15 mouse cellular contexts compared by ENCODE assay signal in genomic region chr12:53621271-53621670, GRCm38 (mm10).
"Had no signal": no experiment of that assay in that cellular context is flagged by ENCODE, and none has a peak within 500 bp of the region (broad histone marks: within the 10 kb centered on the region; RNA-seq: fewer than 3 reads in every experiment).

No protein-coding gene starts in this region.

- H3K27ac ChIP-seq: limb, embryonic 15.5 days; liver, embryonic 12.5 days; neural tube, embryonic 15.5 days had no signal

- ATAC-seq: liver, embryonic 12.5 days had no signal

- H3K4me3 ChIP-seq: limb, embryonic 15.5 days; liver, embryonic 12.5 days; myocyte; neural tube, embryonic 15.5 days had no signal

- H3K9ac ChIP-seq: limb, embryonic 15.5 days; liver, embryonic 12.5 days; lung, embryonic 14.5 days; neural tube, embryonic 15.5 days had no signal

- H3K27me3 ChIP-seq: limb, embryonic 15.5 days; liver, embryonic 12.5 days; neural tube, embryonic 15.5 days had no signal

- H3K4me2 ChIP-seq: limb, embryonic 15.5 days; liver, embryonic 12.5 days; lung, embryonic 14.5 days; midbrain, embryonic 11.5 days; neural tube, embryonic 15.5 days had no signal

- H3K9me3 ChIP-seq: limb, embryonic 15.5 days; liver, embryonic 12.5 days; neural tube, embryonic 15.5 days had no signal

- DNase-seq: kidney, postnatal 25 days; layer of hippocampus, adult 9-11 months; layer of hippocampus, postnatal 36 days; lung, embryonic 14.5 days; lung, postnatal 10 days; lung, postnatal 4 days; right cerebral cortex, postnatal 4 days; spleen, adult 18-20 months; thymus, adult 18-20 months; thymus, postnatal 14 days had no signal

- H3K36me3 ChIP-seq: limb, embryonic 15.5 days; liver, embryonic 12.5 days; neural tube, embryonic 15.5 days had no signal

- H3K4me1 ChIP-seq: liver, embryonic 12.5 days had no signal
